Mouse (Mus musculus) G1E (cell line): Measurements from ENCODE around the gene Higd1b.

ENCODE experiments used
- CTCF ChIP-seq: IDR thresholded peaks from 2 replicates; pipeline ENCODE4 v1.5.1; 2012; ENCODE audit warnings: low read depth, low read length, inconsistent platforms, mixed read lengths
- GATA1 ChIP-seq: IDR thresholded peaks from 2 replicates; pipeline ENCODE4 v1.6.1; 2012; ENCODE audit warnings: borderline replicate concordance, low read length, inconsistent platforms, mixed read lengths
- POLR2AphosphoS5 ChIP-seq: IDR thresholded peaks from 2 replicates; pipeline ENCODE4 v1.6.1; 2012; ENCODE audit warnings: low read depth, low read length, inconsistent platforms; ENCODE audit not compliant: insufficient replicate concordance

DNA sequence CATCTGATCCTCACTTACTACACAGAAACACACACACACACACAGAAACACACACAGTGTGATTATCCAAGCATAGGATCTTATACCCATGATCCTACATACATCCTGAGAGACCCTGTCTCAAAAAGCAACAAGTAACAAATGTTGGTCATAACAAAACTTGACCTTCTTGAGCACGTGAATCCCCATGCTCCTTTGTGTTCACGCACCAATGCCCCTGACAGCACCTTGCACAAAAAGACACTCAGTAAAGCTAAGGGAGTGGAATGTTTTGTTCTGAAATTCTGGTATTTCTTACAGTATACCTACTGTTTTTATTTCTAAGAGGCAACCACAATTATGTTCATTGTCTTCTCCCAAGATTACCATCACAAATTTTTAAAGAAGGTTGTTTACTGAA, 43.9 kb downstream of the Higd1b start:
- TF ChIP-seq POLR2AphosphoS5 (no peak), CTCF (no peak), GATA1 (no peak)
